Mouse (Mus musculus) MEL (cell line): Measurements from ENCODE around the gene Blzf1. TPM values are rescaled to one million over a fixed set of nuclear protein-coding genes. Genes with fewer than 3 reads are reported as not detected.

Experiments
- DNase-seq: peaks from one replicate; pipeline ENCODE4 v3.0.0; 2011; ENCODE audit warnings: low read depth, low spot score
- H3K27ac ChIP-seq: 2 replicates; pipeline ENCODE4 v1.5.1; 2012; ENCODE audit warnings: low read depth, mild to moderate bottlenecking, control low read depth, low read length, moderate library complexity; ENCODE audit not compliant: control insufficient read depth
- H3K27me3 ChIP-seq, 2 experiments: fragments of 150-350 bp in 1 of 2; sonication (generic) in 1 of 2; 2 replicates each; pipeline ENCODE4 v1.6.1; 2012; ENCODE audit warnings: low read length in 2 of 2, mild to moderate bottlenecking in 2 of 2, improper control_type of control experiment in 1 of 2, moderate library complexity in 1 of 2; ENCODE audit not compliant: insufficient read depth in 2 of 2, control insufficient read depth in 1 of 2
- H3K36me3 ChIP-seq, 2 experiments: 2 replicates each; pipeline ENCODE4 v1.6.1; 2012 to 2014; ENCODE audit warnings: low read length in 2 of 2, improper control_type of control experiment in 1 of 2, inconsistent platforms in 1 of 2, mild to moderate bottlenecking in 1 of 2; ENCODE audit not compliant: insufficient read depth in 2 of 2, control insufficient read depth in 1 of 2
- H3K4me1 ChIP-seq, 2 experiments: fragments of 150-350 bp in 1 of 2; sonication (generic) in 1 of 2; 2 replicates each; pipeline ENCODE4 v1.6.1; 2012; ENCODE audit warnings: low read length in 2 of 2, improper control_type of control experiment in 1 of 2, mild to moderate bottlenecking in 1 of 2; ENCODE audit not compliant: insufficient read depth in 2 of 2, control insufficient read depth in 1 of 2
- H3K4me3 ChIP-seq, 2 experiments: fragments of 150-350 bp in 1 of 2; sonication (generic) in 1 of 2; 2 replicates each; pipeline ENCODE4 v1.5.1; 2012; ENCODE audit warnings: low read depth in 2 of 2, low read length in 2 of 2, mild to moderate bottlenecking in 2 of 2, moderate library complexity in 2 of 2, control low read depth in 1 of 2, improper control_type of control experiment in 1 of 2; ENCODE audit not compliant: control insufficient read depth in 1 of 2, insufficient read depth in 1 of 2
- H3K79me2 ChIP-seq: 2 replicates; pipeline ENCODE4 v1.6.1; 2012; ENCODE audit warnings: mild to moderate bottlenecking, low read length, moderate library complexity; ENCODE audit not compliant: control insufficient read depth, poor library complexity, insufficient read depth
- H3K9ac ChIP-seq: 2 replicates; pipeline ENCODE4 v1.6.1; 2012; ENCODE audit warnings: low read depth, mild to moderate bottlenecking, control low read depth, low read length, moderate library complexity; ENCODE audit not compliant: control insufficient read depth, poor library complexity, severe bottlenecking
- H3K9me3 ChIP-seq: fragments of 150-350 bp; sonication (generic); replicated peaks from 2 replicates; pipeline ENCODE4 v1.6.1; 2012; ENCODE audit warnings: mild to moderate bottlenecking, low read length, improper control_type of control experiment, moderate library complexity; ENCODE audit not compliant: insufficient read depth
- MAFK ChIP-seq: IDR thresholded peaks from 2 replicates; pipeline ENCODE4 v1.6.1; 2011; ENCODE audit warnings: low read depth, mild to moderate bottlenecking, low read length, improper control_type of control experiment, borderline replicate concordance
- TBP ChIP-seq: IDR thresholded peaks from 2 replicates; pipeline ENCODE4 v1.8.0; 2011; ENCODE audit warnings: low read depth, low read length, improper control_type of control experiment
- polyA plus RNA-seq, 2 experiments: library from polyadenylated mRNA; stranded (reverse) in 1 of 2; unstranded in 1 of 2; fragments of >175 nt in 1 of 2; fragments of >200 nt in 1 of 2; gene quantifications; 2 replicates each; pipeline versions ENCODE4 v1.2.1 to v1.2.4; 2012; ENCODE audit warnings: low replicate concordance in 2 of 2, low read depth in 1 of 2; ENCODE audit not compliant: insufficient read length in 2 of 2, insufficient read depth in 1 of 2, missing spikeins in 1 of 2
- total RNA-seq: library from RNA; depleted of rRNA; stranded (reverse); fragments of 300-350 nt; gene quantifications from 2 replicates; pipeline ENCODE4 v1.2.3, GENCODE M21; 2012; rRNA removed

Blzf1 gene
- total and polyA plus RNA-seq, 3 experiments = 17.1 to 18.2 TPM; not detected in 1

DNA sequence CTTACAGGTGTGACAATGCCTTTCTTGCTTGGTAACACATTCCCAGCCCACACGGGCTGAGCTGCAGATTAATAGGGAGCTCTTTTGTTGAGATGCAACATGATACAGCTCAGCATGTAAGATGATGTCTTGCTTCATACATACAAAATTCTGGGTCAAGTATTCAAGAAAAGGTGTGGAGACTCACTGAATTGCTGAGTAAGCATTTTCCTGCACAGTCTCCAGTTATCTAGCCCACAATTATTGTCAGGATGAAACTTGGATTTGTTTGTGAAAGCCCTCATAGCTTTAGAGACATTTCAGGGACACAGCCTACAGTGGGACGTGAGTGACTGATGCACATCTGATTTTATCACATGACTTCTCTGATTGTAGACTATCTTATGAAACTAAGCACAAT lies 65.8 kb downstream of the Blzf1 start:
- Histone ChIP-seq H3K36me3 (peaks cover 0 to under 1% of the 10 kb centered on the region in 2 experiments; a peak in 2 of 4 replicates), H3K4me3 (no peak overlapping the region), H3K27me3 (peaks cover 1 to 3% of the 10 kb centered on the region in 2 experiments), H3K27ac (no peak overlapping the region), H3K4me1 (no peaks in the 10 kb centered on the region; a peak in 1 of 4 replicates), H3K79me2 (no peaks in the 10 kb centered on the region), H3K9ac (no peak overlapping the region), H3K9me3 (no peaks in the 10 kb centered on the region)
- no peak for DNase-seq
- peak; percentile 96 for TF ChIP-seq MAFK
- no peak for TF ChIP-seq TBP

Other genes with a start within 250 kb of the Blzf1 start
- not detected in 2 replicates for gene Sell, start 245.5 kb downstream of the Blzf1 start, total RNA-seq
- under 1 TPM in 1 of 2 experiments, not detected in 1; 0.04 TPM for gene Sell, start 245.5 kb downstream of the Blzf1 start, polyA plus RNA-seq
- not detected in 2 replicates for gene Selp, start 192.2 kb downstream of the Blzf1 start, total RNA-seq
- gene Selp, start 192.2 kb downstream of the Blzf1 start, polyA plus RNA-seq = not detected
- not detected in 2 replicates for gene F5, start 155.7 kb downstream of the Blzf1 start, total RNA-seq
- not detected for gene F5, start 155.7 kb downstream of the Blzf1 start, polyA plus RNA-seq
- 9.7 TPM in 2 replicates for gene Slc19a2, start 58.4 kb downstream of the Blzf1 start, total RNA-seq
- gene Slc19a2, start 58.4 kb downstream of the Blzf1 start, polyA plus RNA-seq = 10 to 100 TPM in 1 of 2 experiments, 1 to 10 TPM in 1; 9.0 to 54.2 TPM
- gene Ccdc181, start 31.9 kb downstream of the Blzf1 start, total RNA-seq = 11.0 and 13.0 TPM in 2 replicates
- 10 to 100 TPM in 1 of 2 experiments, not detected in 1; 15.8 TPM for gene Ccdc181, start 31.9 kb downstream of the Blzf1 start, polyA plus RNA-seq
- 27.6 and 28.7 TPM in 2 replicates for gene Nme7, start 3.4 kb downstream of the Blzf1 start, total RNA-seq
- 10 to 100 TPM in 1 of 2 experiments, not detected in 1; 23.2 TPM for gene Nme7, start 3.4 kb downstream of the Blzf1 start, polyA plus RNA-seq
- gene Atp1b1, start 150.9 kb upstream of the Blzf1 start, total RNA-seq = 0.23 and 0.26 TPM in 2 replicates
- gene Atp1b1, start 150.9 kb upstream of the Blzf1 start, polyA plus RNA-seq = under 1 TPM in 1 of 2 experiments, not detected in 1; 0.43 TPM